Comparison of ENCODE assay signal across 26 mouse cellular contexts in genomic region chr7:31175096-31175495, GRCm38 (mm10). TPM values are rescaled to one million over a fixed set of nuclear protein-coding genes. Genes with fewer than 3 reads are reported as not detected.
DNase-seq lines count a peak whose midpoint lies in the region; ATAC-seq lines count a peak whose summit lies in the region.
"Had no signal": no experiment of that assay in that cellular context is flagged by ENCODE, and none has a peak within 500 bp of the region (broad histone marks: within the 10 kb centered on the region; RNA-seq: fewer than 3 reads in every experiment).

No protein-coding gene starts in this region.

- no peak overlapping the region for H3K4me3 ChIP-seq in hindbrain, embryonic 13.5 days
- H3K4me3 ChIP-seq: forebrain, embryonic 10.5 days; forebrain, embryonic 13.5 days; gastrocnemius, adult 2 months; heart, embryonic 13.5 days; hindbrain, embryonic 15.5 days; intestine, embryonic 15.5 days had no signal

- ATAC-seq in granulocyte monocyte progenitor cell, adult 5-6 weeks (replicated peaks; ENCODE audit: poor library complexity, severe bottlenecking): peak; percentile 33
- no peak for ATAC-seq in hindbrain, embryonic 13.5 days (ENCODE audit: low FRiP score)
- ATAC-seq: forebrain, embryonic 13.5 days; forebrain, embryonic 16.5 days; intestine, embryonic 15.5 days; Patski had no signal

- H3K27me3 ChIP-seq in hindbrain, embryonic 13.5 days: no peaks in the 10 kb centered on the region
- H3K27me3 ChIP-seq: hindbrain, embryonic 15.5 days had no signal

- 90% methylated on average over 3 of the region's 3 CpGs for whole genome bisulfite sequencing in hindbrain, embryonic 13.5 days

- no peaks in the 10 kb centered on the region for H3K4me1 ChIP-seq in hindbrain, embryonic 13.5 days (replicated peaks)
- H3K4me1 ChIP-seq: forebrain, embryonic 10.5 days; forebrain, embryonic 13.5 days; intestine, embryonic 15.5 days had no signal

- no peaks in the 10 kb centered on the region for H3K36me3 ChIP-seq in hindbrain, embryonic 13.5 days
- H3K36me3 ChIP-seq: forebrain, embryonic 10.5 days; heart, embryonic 13.5 days; hindbrain, embryonic 15.5 days; intestine, embryonic 15.5 days had no signal

- H3K27ac ChIP-seq in hindbrain, embryonic 13.5 days: no peak overlapping the region
- H3K27ac ChIP-seq: forebrain, embryonic 10.5 days; forebrain, embryonic 13.5 days; gastrocnemius, adult 2 months; heart, embryonic 13.5 days; hindbrain, embryonic 15.5 days; intestine, embryonic 15.5 days had no signal

- DNase-seq in A20 (ENCODE audit: low read depth, low spot score) (peak; percentile 62), MN1 (ENCODE audit: low spot score) (peak; percentile 30)
- DNase-seq in retina, embryonic 14.5 days (ENCODE audit: low spot score): no peak
- no peak for DNase-seq in frontal cortex, postnatal 14 days (ENCODE audit: low spot score in 2 of 2)
- no peak for DNase-seq in B cell, adult 2 months
- DNase-seq: adrenal gland, adult 2 months; adrenal gland, postnatal 25 days; cerebellum, adult 11-12 months; cerebellum, adult 8-10 months; cerebellum, postnatal 10 days; cerebellum, postnatal 36 days; gastrocnemius, adult 2 months; gastrocnemius, postnatal 14 days; heart, adult 18-20 months; heart, postnatal 14 days; heart, postnatal 4 days; kidney, adult 11 months had no signal

- H3K4me2 ChIP-seq in hindbrain, embryonic 13.5 days: no peak overlapping the region
- H3K4me2 ChIP-seq: forebrain, embryonic 13.5 days; heart, embryonic 13.5 days; hindbrain, embryonic 15.5 days; intestine, embryonic 15.5 days had no signal

- H3K9ac ChIP-seq in hindbrain, embryonic 13.5 days: no peak overlapping the region
- H3K9ac ChIP-seq: forebrain, embryonic 13.5 days; heart, embryonic 13.5 days; hindbrain, embryonic 15.5 days; intestine, embryonic 15.5 days had no signal

- H3K9me3 ChIP-seq in hindbrain, embryonic 13.5 days: no peaks in the 10 kb centered on the region
- H3K9me3 ChIP-seq: forebrain, embryonic 10.5 days; forebrain, embryonic 13.5 days; heart, embryonic 13.5 days; hindbrain, embryonic 15.5 days; intestine, embryonic 15.5 days had no signal

RNA-seq across cellular contexts. Expression of gene Gramd1a, which starts 19.4 kb away (rescaled TPM):
- total RNA-seq in granulocyte monocyte progenitor cell, adult 5-6 weeks (2014; fragmentation: Nextera tagmentation): 59.3 and 77.5 TPM in 2 replicates
- total RNA-seq in granulocyte monocyte progenitor cell, adult 5-6 weeks (2017): 21.2 and 36.5 TPM in 2 replicates
- polyA plus RNA-seq in hindbrain, embryonic 13.5 days (2015; fragmentation: Nextera tagmentation; extraction: Ambion mirVana): 227 and 231 TPM in 2 replicates

RNA-seq across cellular contexts. Expression of gene Scn1b, which starts 48.3 kb away (rescaled TPM):
- not detected in 2 replicates for total RNA-seq in granulocyte monocyte progenitor cell, adult 5-6 weeks (2014; fragmentation: Nextera tagmentation)
- total RNA-seq in granulocyte monocyte progenitor cell, adult 5-6 weeks (2017): not detected in 2 replicates
- polyA plus RNA-seq in hindbrain, embryonic 13.5 days (2015; fragmentation: Nextera tagmentation; extraction: Ambion mirVana): 4.7 and 5.2 TPM in 2 replicates

Comparison
In these comparisons a context has a peak if more than half of its experiments do, and no peak if none do; other contexts are left out.
1. DNase-seq: peak in A20 (single experiment) and MN1 (single experiment); none in retina, embryonic 14.5 days (single experiment), frontal cortex, postnatal 14 days (0 of 2) and B cell, adult 2 months (0 of 2).